In genomic region chr2:33941316-33941715, GRCm38 (mm10) we compare ENCODE assay signal across 33 mouse cellular contexts. TPM values are rescaled to one million over a fixed set of nuclear protein-coding genes. Genes with fewer than 3 reads are reported as not detected.
DNase-seq lines count a peak whose midpoint lies in the region; ATAC-seq and TF ChIP-seq lines count a peak whose summit lies in the region.
"Had no signal": no experiment of that assay in that cellular context is flagged by ENCODE, and none has a peak within 500 bp of the region (broad histone marks: within the 10 kb centered on the region; RNA-seq: fewer than 3 reads in every experiment).

No protein-coding gene starts in this region.

- no peaks in the 10 kb centered on the region for H3K9me3 ChIP-seq in forebrain, embryonic 16.5 days (ENCODE audit: control insufficient read depth, low read length)
- H3K9me3 ChIP-seq in forebrain, embryonic 13.5 days (replicated peaks), result no peaks in the 10 kb centered on the region
- no peaks in the 10 kb centered on the region for H3K9me3 ChIP-seq in midbrain, embryonic 14.5 days (ENCODE audit: control insufficient read depth, low read length)
- H3K9me3 ChIP-seq in midbrain, embryonic 11.5 days (ENCODE audit: control insufficient read depth, low read length), result no peaks in the 10 kb centered on the region
- H3K9me3 ChIP-seq in hindbrain, embryonic 16.5 days (ENCODE audit: control insufficient read depth, low read length), result no peaks in the 10 kb centered on the region
- H3K9me3 ChIP-seq: embryonic facial prominence, embryonic 10.5 days; embryonic facial prominence, embryonic 15.5 days; forebrain, embryonic 12.5 days; G1E; heart, embryonic 10.5 days; heart, embryonic 15.5 days; limb, embryonic 10.5 days; limb, embryonic 15.5 days; liver, embryonic 13.5 days had no signal

- no peak overlapping the region for H3K4me2 ChIP-seq in forebrain, embryonic 16.5 days (ENCODE audit: low read length)
- H3K4me2 ChIP-seq in forebrain, embryonic 13.5 days, result no peak overlapping the region
- H3K4me2 ChIP-seq in midbrain, embryonic 14.5 days (ENCODE audit: low read length), result no peak overlapping the region
- no peak overlapping the region for H3K4me2 ChIP-seq in midbrain, embryonic 11.5 days
- H3K4me2 ChIP-seq in hindbrain, embryonic 16.5 days (ENCODE audit: low read length), result no peak overlapping the region
- H3K4me2 ChIP-seq: embryonic facial prominence, embryonic 15.5 days; forebrain, embryonic 12.5 days; heart, embryonic 15.5 days; limb, embryonic 15.5 days; liver, embryonic 13.5 days had no signal

- TF ChIP-seq POLR2A in brain, embryonic 14.5 days (IDR thresholded peaks at IDR 0.05; ENCODE audit: borderline replicate concordance, extremely low read depth, insufficient read depth, insufficient read length, poor library complexity, severe bottlenecking), result no peak

- no peaks in the 10 kb centered on the region for H3K27me3 ChIP-seq in forebrain, embryonic 16.5 days (replicated peaks; ENCODE audit: control insufficient read depth, insufficient read depth, low read length)
- H3K27me3 ChIP-seq in forebrain, embryonic 13.5 days, result no peaks in the 10 kb centered on the region
- H3K27me3 ChIP-seq in midbrain, embryonic 14.5 days (ENCODE audit: control insufficient read depth, insufficient read depth, low read length), result no peaks in the 10 kb centered on the region
- no peaks in the 10 kb centered on the region for H3K27me3 ChIP-seq in midbrain, embryonic 11.5 days (ENCODE audit: control insufficient read depth, insufficient read depth, low read length)
- no peaks in the 10 kb centered on the region for H3K27me3 ChIP-seq in hindbrain, embryonic 16.5 days (replicated peaks; ENCODE audit: control insufficient read depth, insufficient read depth, low read length)
- H3K27me3 ChIP-seq: embryonic facial prominence, embryonic 15.5 days; forebrain, embryonic 12.5 days; heart, embryonic 15.5 days; limb, embryonic 15.5 days; liver, embryonic 13.5 days had no signal

- H3K4me1 ChIP-seq in forebrain, embryonic 16.5 days (replicated peaks; ENCODE audit: control insufficient read depth, insufficient read depth, low read length), result 0 out of 2 replicates have a peak, but pooled peaks cover 2% of the 10 kb centered on the region
- H3K4me1 ChIP-seq in forebrain, embryonic 13.5 days, result peaks cover 15% of the 10 kb centered on the region; the same call in 1 of the 2 replicates
- H3K4me1 ChIP-seq in midbrain, embryonic 14.5 days (ENCODE audit: control insufficient read depth, insufficient read depth, low read length), result 0 out of 2 replicates have a peak, but pooled peaks cover 14% of the 10 kb centered on the region
- no peaks in the 10 kb centered on the region for H3K4me1 ChIP-seq in midbrain, embryonic 11.5 days (ENCODE audit: control insufficient read depth, insufficient read depth, low read length)
- H3K4me1 ChIP-seq in hindbrain, embryonic 16.5 days (ENCODE audit: control insufficient read depth, insufficient read depth, low read depth, low read length), result no peaks in the 10 kb centered on the region
- H3K4me1 ChIP-seq: embryonic facial prominence, embryonic 15.5 days; heart, embryonic 10.5 days; heart, embryonic 15.5 days; liver, embryonic 13.5 days had no signal

- H3K36me3 ChIP-seq in forebrain, embryonic 16.5 days (ENCODE audit: control insufficient read depth, insufficient read depth), result no peaks in the 10 kb centered on the region
- no peaks in the 10 kb centered on the region for H3K36me3 ChIP-seq in forebrain, embryonic 13.5 days (ENCODE audit: poor library complexity, severe bottlenecking)
- no peaks in the 10 kb centered on the region for H3K36me3 ChIP-seq in midbrain, embryonic 14.5 days (ENCODE audit: control insufficient read depth, insufficient read depth, low read length)
- no peaks in the 10 kb centered on the region for H3K36me3 ChIP-seq in midbrain, embryonic 11.5 days (ENCODE audit: control insufficient read depth, insufficient read depth, low read length)
- no peaks in the 10 kb centered on the region for H3K36me3 ChIP-seq in hindbrain, embryonic 16.5 days (ENCODE audit: control insufficient read depth, insufficient read depth, low read length)
- H3K36me3 ChIP-seq: embryonic facial prominence, embryonic 10.5 days; embryonic facial prominence, embryonic 15.5 days; forebrain, embryonic 12.5 days; G1E; heart, embryonic 10.5 days; heart, embryonic 15.5 days; limb, embryonic 10.5 days; limb, embryonic 15.5 days; liver, embryonic 13.5 days had no signal

- H3K9ac ChIP-seq in forebrain, embryonic 16.5 days (replicated peaks; ENCODE audit: low read depth, low read length), result no peak overlapping the region
- no peak overlapping the region for H3K9ac ChIP-seq in forebrain, embryonic 13.5 days
- H3K9ac ChIP-seq in midbrain, embryonic 14.5 days (replicated peaks; ENCODE audit: low read length), result no peak overlapping the region
- H3K9ac ChIP-seq in midbrain, embryonic 11.5 days (ENCODE audit: low read length), result no peak overlapping the region
- H3K9ac ChIP-seq in hindbrain, embryonic 16.5 days (ENCODE audit: low read depth, low read length), result no peak overlapping the region
- H3K9ac ChIP-seq: embryonic facial prominence, embryonic 15.5 days; forebrain, embryonic 12.5 days; heart, embryonic 15.5 days; limb, embryonic 15.5 days; liver, embryonic 13.5 days had no signal

- no peak overlapping the region for H3K27ac ChIP-seq in forebrain, embryonic 16.5 days (ENCODE audit: low read length)
- no peak overlapping the region for H3K27ac ChIP-seq in forebrain, embryonic 13.5 days
- H3K27ac ChIP-seq in midbrain, embryonic 14.5 days (replicated peaks; ENCODE audit: low read depth, low read length), result no peak overlapping the region
- no peak overlapping the region for H3K27ac ChIP-seq in midbrain, embryonic 11.5 days (ENCODE audit: low read depth, low read length)
- no peak overlapping the region for H3K27ac ChIP-seq in hindbrain, embryonic 16.5 days (ENCODE audit: low read depth, low read length)
- H3K27ac ChIP-seq: embryonic facial prominence, embryonic 10.5 days; embryonic facial prominence, embryonic 15.5 days; forebrain, embryonic 12.5 days; heart, embryonic 10.5 days; heart, embryonic 15.5 days; limb, embryonic 15.5 days; liver, embryonic 13.5 days; stomach, postnatal 0 days had no signal

- TF ChIP-seq CTCF in brain, embryonic 14.5 days (IDR thresholded peaks at IDR 0.05; ENCODE audit: borderline replicate concordance, extremely low read depth, insufficient read depth, insufficient read length), result no peak

- H3K4me3 ChIP-seq in forebrain, embryonic 16.5 days (replicated peaks; ENCODE audit: low read length), result no peak overlapping the region
- no peak overlapping the region for H3K4me3 ChIP-seq in forebrain, embryonic 13.5 days
- H3K4me3 ChIP-seq in midbrain, embryonic 14.5 days (replicated peaks; ENCODE audit: low read depth, low read length), result no peak overlapping the region
- H3K4me3 ChIP-seq in midbrain, embryonic 11.5 days (ENCODE audit: low read depth, low read length), result no peak overlapping the region
- no peak overlapping the region for H3K4me3 ChIP-seq in hindbrain, embryonic 16.5 days (ENCODE audit: low read length)
- H3K4me3 ChIP-seq: embryonic facial prominence, embryonic 10.5 days; embryonic facial prominence, embryonic 15.5 days; forebrain, embryonic 12.5 days; heart, embryonic 10.5 days; heart, embryonic 15.5 days; limb, embryonic 10.5 days; limb, embryonic 15.5 days; liver, embryonic 13.5 days; megakaryocyte, embryonic 14.5 days had no signal

- WGBS in forebrain, embryonic 16.5 days, result 70% methylated on average over 11 of the region's 11 CpGs
- WGBS in forebrain, embryonic 13.5 days, result 78% methylated on average over 11 of the region's 11 CpGs
- WGBS in midbrain, embryonic 14.5 days, result 71% methylated on average over 11 of the region's 11 CpGs
- WGBS in midbrain, embryonic 11.5 days, result 90% methylated on average over 11 of the region's 11 CpGs
- WGBS in hindbrain, embryonic 16.5 days, result 59% methylated on average over 11 of the region's 11 CpGs

- DNase-seq in midbrain, embryonic 14.5 days, result peak; percentile 29
- DNase-seq in midbrain, embryonic 11.5 days (ENCODE audit: low spot score, missing footprints), result no peak
- DNase-seq in brain, embryonic 14.5 days (ENCODE audit: low read depth), result peak; percentile 49
- DNase-seq in adrenal gland, adult 18-20 months (ENCODE audit: low spot score in 2 of 2), result no peak
- DNase-seq: adrenal gland, postnatal 14 days; cerebellum, adult 2 months; cerebellum, postnatal 14 days; kidney, adult 9 months; kidney, postnatal 10 days; layer of hippocampus, postnatal 36 days; liver, embryonic 13.5 days; lung, adult 18-20 months; lung, postnatal 4 days; right cerebral cortex, adult 18-20 months; right cerebral cortex, postnatal 4 days; thymus, adult 18-20 months; thymus, postnatal 36 days had no signal

- ATAC-seq in forebrain, embryonic 16.5 days, result peak; percentile 43; the same call in 1 of the 2 replicates
- ATAC-seq in forebrain, embryonic 13.5 days, result no peak
- ATAC-seq in midbrain, embryonic 14.5 days (ENCODE audit: low FRiP score, low TSS enrichment), result no peak
- no peak for ATAC-seq in midbrain, embryonic 11.5 days (ENCODE audit: low FRiP score)
- 0 out of 2 replicates have a peak, but pooled peaks have one; percentile 23 for ATAC-seq in hindbrain, embryonic 16.5 days
- ATAC-seq: intestine, postnatal 0 days; lung, postnatal 0 days; Patski had no signal

RNA-seq across cellular contexts. Expression of gene Mvb12b, which starts 53.6 kb away (rescaled TPM):
- 78.1 and 84.2 TPM in 2 replicates for polyA plus RNA-seq in forebrain, embryonic 16.5 days (2015; fragmentation: Nextera tagmentation; extraction: Ambion mirVana)
- polyA plus RNA-seq in forebrain, embryonic 13.5 days (2015; fragmentation: Nextera tagmentation; extraction: Ambion mirVana), result 61.3 and 63.9 TPM in 2 replicates
- 47.9 and 60.2 TPM in 2 replicates for polyA plus RNA-seq in midbrain, embryonic 14.5 days (2014; fragmentation: Nextera tagmentation; extraction: Ambion mirVana)
- 36.6 and 38.1 TPM in 2 replicates for polyA plus RNA-seq in midbrain, embryonic 11.5 days (2014; fragmentation: Nextera tagmentation; extraction: Ambion mirVana)
- 98.9 and 133 TPM in 2 replicates for polyA plus RNA-seq in brain, embryonic 14.5 days (2012; rRNA removed)
- 43.9 and 46.5 TPM in 2 replicates for polyA plus RNA-seq in hindbrain, embryonic 16.5 days (2015; fragmentation: Nextera tagmentation; extraction: Ambion mirVana)
- 10 to 100 TPM; 17.4 to 21.9 TPM for total RNA-seq in adrenal gland, adult 18-20 months (2021)

Comparison
In these comparisons a context has a peak if more than half of its experiments do, and no peak if none do; other contexts are left out.
1. ATAC-seq: peak in forebrain, embryonic 16.5 days (single experiment) and hindbrain, embryonic 16.5 days (single experiment); none in forebrain, embryonic 13.5 days (single experiment), midbrain, embryonic 14.5 days (single experiment) and midbrain, embryonic 11.5 days (single experiment).
2. DNase-seq: peak in midbrain, embryonic 14.5 days (single experiment) and brain, embryonic 14.5 days (single experiment); none in midbrain, embryonic 11.5 days (single experiment) and adrenal gland, adult 18-20 months (0 of 2).